Mouse (Mus musculus) left cerebral cortex, adult 2 months (tissue): Measurements from ENCODE around the gene Slc11a1. TPM values are rescaled to one million over a fixed set of nuclear protein-coding genes. Genes with fewer than 3 reads are reported as not detected.
"Not testable (repeated sequence)": the region's sequence is repeated elsewhere in the genome, so short reads cannot be mapped to it uniquely, and the experiment has no call there.

Experiments
- DNase-seq, 2 experiments: peaks; one replicate each; pipeline ENCODE4 v3.0.0; 2021 to 2022; ENCODE audit warnings: low spot score in 2 of 2, mixed read lengths in 1 of 2; ENCODE audit errors: extremely low spot score in 1 of 2
- H3K27ac ChIP-seq: fragments of 200-600 bp; 2 replicates; pipeline ENCODE4 v1.8.1; 2022
- H3K4me3 ChIP-seq: fragments of 200-600 bp; 2 replicates; pipeline ENCODE4 v1.8.1; 2022
- CTCF ChIP-seq: fragments of 200-600 bp; IDR thresholded peaks from 2 replicates; pipeline ENCODE4 v1.8.1; 2022; ENCODE audit warnings: antibody characterized with exemption, mild to moderate bottlenecking, moderate library complexity
- intact Hi-C: fragments of 180-260 bp; cut with DNase I; formaldehyde crosslinking; loops from one replicate; pipeline ENCODE4 v1.15.1; 2025
- total RNA-seq, 2 experiments: library from RNA; stranded (reverse); gene quantifications; 2 replicates each; pipeline ENCODE4 v1.2.3; 2021

Gene Slc11a1
- total RNA-seq, 2 experiments from 2014 or later: 5.0 to 5.4 TPM

GRCm38 (mm10) chr1:74390924-74391748, 16.1 kb downstream of the Slc11a1 start, which contains the start of gene Ctdsp1:
Gene Ctdsp1 (plus strand): TSS chr1:74391509.
- no peak; the same call in 1 of the 2 replicates for TF ChIP-seq CTCF
- intact Hi-C loops: loop anchor here (2.0 to 5.0 kb wide), 2 partner anchors 62 to 154 kb away; partner anchors contain the start of gene Arpc2
- H3K27ac ChIP-seq: peak within 1 kb of the TSS; percentile 92
- DNase-seq: peak; percentile 95
- H3K4me3 ChIP-seq: peak within 1 kb of the TSS; percentile 91

- no peak for TF ChIP-seq CTCF
- intact Hi-C loops: loop anchor here (2.0 to 5.0 kb wide), 2 partner anchors 61 to 155 kb away; partner anchors contain the start of gene Arpc2
- Histone ChIP-seq H3K27ac (peak overlapping the region; percentile 92), H3K4me3 (peak overlapping the region; percentile 91)
- peak in 1 of 2 experiments; percentile 51 for DNase-seq
Observed at GRCm38 (mm10) chr1:74391844-74392441, 16.9 kb downstream of the Slc11a1 start.

DNA sequence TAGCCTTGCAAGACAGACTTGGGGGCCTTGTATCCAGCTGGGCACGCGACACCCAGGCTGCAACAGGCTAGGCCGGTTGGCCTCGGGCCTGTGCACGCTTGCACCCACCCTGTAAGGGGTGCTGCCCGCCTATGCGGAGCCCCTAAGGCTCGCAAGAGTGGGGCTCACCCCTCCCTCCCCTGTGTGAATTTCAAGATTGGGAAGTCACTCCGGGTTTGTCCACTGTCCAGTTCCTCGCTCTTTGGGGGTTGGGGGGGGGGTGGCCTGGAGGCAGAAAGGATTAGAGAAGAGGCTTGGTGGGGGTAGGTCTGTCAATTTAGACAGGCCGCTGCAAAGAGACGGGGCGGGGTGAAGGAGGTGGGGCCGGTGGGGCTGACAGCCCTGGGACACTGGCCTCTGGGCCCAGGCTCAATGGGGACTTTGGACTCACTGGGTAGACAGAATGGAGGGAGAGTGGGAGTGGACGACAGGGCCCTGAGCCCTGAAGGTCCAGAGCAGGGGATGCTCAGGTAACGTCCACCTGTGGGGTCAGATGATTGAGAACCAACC, 17.5 kb downstream of the Slc11a1 start:
- no peak for DNase-seq
- TF ChIP-seq CTCF: no peak
- intact Hi-C loops: loop anchor here (5.0 kb wide), 1 partner anchor 155 kb away; the partner anchor contains the start of gene Arpc2

DNA sequence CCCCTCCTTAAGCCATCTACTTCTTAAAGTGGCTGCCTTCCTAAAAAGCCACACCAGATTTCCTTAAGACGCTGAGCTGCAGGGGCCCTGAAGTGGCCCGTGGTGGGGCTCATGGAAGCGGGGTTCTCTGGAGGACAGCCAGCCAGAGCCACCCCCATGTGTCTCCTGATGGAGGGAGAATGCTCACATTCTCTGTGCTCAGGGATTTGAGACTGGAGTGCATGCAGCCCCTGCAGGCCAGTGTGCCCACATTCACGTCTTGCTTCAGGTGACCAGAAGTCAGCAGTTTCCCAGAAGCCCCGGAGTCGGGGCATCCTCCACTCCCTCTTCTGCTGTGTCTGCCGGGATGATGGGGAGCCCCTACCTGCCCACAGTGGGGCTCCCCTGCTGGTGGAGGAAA, 18.0 kb downstream of the Slc11a1 start:
- intact Hi-C loops: loop anchor here (5.0 kb wide), 1 partner anchor 156 kb away; the partner anchor contains the start of gene Arpc2
- peak overlapping the region; percentile 91 for H3K4me3 ChIP-seq

More for the DNA sequence above, 17.5 kb downstream of the Slc11a1 start:
- H3K27ac ChIP-seq: peak overlapping the region; percentile 92
- H3K4me3 ChIP-seq: peak overlapping the region; percentile 91

DNA sequence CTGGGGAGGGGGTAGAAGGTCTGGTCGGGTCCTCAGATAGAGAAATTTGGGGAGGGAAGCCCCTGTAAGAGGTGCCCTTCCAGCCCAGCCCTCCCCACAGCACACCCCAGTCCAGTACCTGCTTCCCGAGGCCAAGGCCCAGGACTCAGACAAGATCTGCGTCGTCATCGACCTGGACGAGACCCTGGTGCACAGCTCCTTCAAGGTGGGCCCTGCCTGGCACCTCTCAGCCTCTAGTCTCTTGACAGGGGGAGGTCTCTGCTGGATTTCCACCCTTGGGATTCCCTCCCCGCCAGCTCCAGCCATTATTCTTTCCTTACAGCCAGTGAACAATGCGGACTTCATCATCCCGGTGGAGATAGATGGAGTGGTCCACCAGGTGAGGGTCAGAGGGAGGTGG, 18.7 kb downstream of the Slc11a1 start:
- H3K27ac ChIP-seq: no peak overlapping the region
- DNase-seq: no peak
- no peak overlapping the region for H3K4me3 ChIP-seq
- no peak for TF ChIP-seq CTCF
- intact Hi-C loops: loop anchor here (5.0 kb wide), 1 partner anchor 156 kb away; the partner anchor contains the start of gene Arpc2

More for the DNA sequence above, 18.0 kb downstream of the Slc11a1 start:
- no peak for TF ChIP-seq CTCF
- H3K27ac ChIP-seq: peak overlapping the region; percentile 55
- no peak for DNase-seq

DNA sequence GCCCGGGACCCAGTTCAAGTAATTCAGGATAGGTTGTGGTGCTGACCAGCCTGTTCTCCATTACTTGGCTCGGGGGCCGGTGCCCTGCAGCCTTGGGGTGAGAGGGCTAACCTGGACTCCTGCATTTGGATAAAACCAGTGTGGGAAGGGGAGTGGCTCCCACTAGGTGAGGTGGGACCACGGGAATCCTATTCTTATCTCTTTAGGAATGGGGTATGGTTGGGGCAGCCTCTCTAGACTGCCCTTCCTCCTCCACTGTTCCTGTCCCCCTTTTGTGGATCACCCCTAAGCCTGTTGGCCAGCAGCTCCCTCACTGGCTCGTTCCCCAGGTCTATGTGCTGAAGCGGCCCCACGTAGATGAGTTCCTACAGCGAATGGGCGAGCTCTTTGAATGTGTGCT, 19.3 kb downstream of the Slc11a1 start:
- intact Hi-C loops: loop anchor here (5.0 kb wide), 1 partner anchor 157 kb away; the partner anchor contains the start of gene Arpc2
- TF ChIP-seq CTCF: no peak
- Histone ChIP-seq H3K4me3 (no peak overlapping the region), H3K27ac (no peak overlapping the region)
- DNase-seq: no peak

GRCm38 (mm10) chr1:74394858-74395257, 19.9 kb downstream of the Slc11a1 start:
- TF ChIP-seq CTCF: no peak
- no peak for DNase-seq
- Histone ChIP-seq H3K27ac (no peak overlapping the region), H3K4me3 (no peak overlapping the region)
- intact Hi-C loops: loop anchor here (5.0 kb wide), 1 partner anchor 158 kb away; the partner anchor contains the start of gene Arpc2

DNA sequence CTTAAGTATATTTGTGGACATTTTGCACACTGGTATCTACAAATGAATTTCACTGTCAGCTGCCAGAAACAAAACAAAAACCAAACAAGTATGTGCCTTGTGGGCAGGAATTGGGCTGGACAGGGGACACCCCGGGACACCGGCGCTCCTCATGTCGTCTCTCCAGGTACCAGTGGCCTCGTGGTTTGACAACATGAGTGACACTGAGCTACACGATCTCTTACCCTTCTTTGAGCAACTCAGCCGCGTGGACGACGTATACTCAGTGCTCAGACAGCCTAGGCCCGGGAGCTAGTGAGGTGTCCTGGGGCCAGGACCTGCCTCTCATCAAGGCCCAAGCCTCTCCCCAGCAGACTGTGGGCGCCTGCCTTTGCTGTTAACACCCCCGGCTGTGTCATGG, 20.3 kb downstream of the Slc11a1 start:
- TF ChIP-seq CTCF: no peak
- Histone ChIP-seq H3K27ac (no peak overlapping the region), H3K4me3 (no peak overlapping the region)
- intact Hi-C loops: no loop called here
- no peak for DNase-seq

DNA sequence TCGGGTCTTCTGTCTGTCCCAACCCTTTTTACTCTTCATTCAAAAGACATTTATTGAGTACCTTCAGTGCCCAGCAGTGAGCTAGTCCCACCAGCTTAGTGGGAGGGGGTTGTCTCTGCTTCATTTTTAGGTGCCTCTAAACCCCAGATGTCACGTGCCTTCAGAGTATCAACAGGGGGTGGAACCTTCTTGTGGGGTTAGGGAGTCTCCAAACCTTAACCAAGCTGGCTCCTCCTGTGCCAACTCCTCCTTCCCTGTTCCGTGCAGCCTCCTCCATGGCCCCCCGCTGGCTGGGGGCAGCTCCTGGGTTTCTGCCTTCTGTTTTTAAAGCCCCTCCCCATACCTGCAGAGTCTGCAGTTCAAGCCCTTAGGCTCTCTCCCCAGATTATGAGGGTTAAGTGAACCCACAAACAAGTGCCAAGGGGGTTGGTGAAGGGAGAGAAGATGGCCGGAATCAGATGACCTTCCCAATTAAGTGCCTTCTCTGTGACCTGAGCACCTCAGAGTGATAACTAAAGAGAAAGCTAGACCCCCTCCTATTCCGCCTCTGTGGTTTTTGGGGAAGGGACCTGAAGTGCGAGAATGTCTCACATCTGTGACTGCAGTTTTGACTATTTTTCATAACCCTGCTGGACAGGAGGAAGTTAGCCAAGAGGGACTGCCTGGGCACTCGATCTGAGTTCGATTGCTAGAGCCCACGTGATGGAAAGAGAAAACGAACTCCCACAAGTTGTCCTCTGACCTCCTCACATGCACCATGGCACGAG, 21.6 kb downstream of the Slc11a1 start:
- intact Hi-C loops, DNase-seq: not testable (repeated sequence)
- Histone ChIP-seq H3K4me3 (peak overlapping the region; percentile 49), H3K27ac (peak overlapping the region; percentile 77)

GRCm38 (mm10) chr1:74397268-74397918, 22.4 kb downstream of the Slc11a1 start:
- intact Hi-C loops: no loop called here

More at GRCm38 (mm10) chr1:74397268-74397918, 22.4 kb downstream of the Slc11a1 start:
- peak; percentile 87 to 91 for DNase-seq
- Histone ChIP-seq H3K27ac (peak overlapping the region; percentile 77), H3K4me3 (peak overlapping the region; percentile 49)
- TF ChIP-seq CTCF: peak; percentile 79
